Mouse (Mus musculus) liver, embryonic 14.5 days (tissue): Measurements from ENCODE around the gene Necab2. TPM values are rescaled to one million over a fixed set of nuclear protein-coding genes. Genes with fewer than 3 reads are reported as not detected.

Source experiments
- ATAC-seq: fragments of 200-750 bp; cut with Nextera tagmentation; 2 replicates; pipeline ENCODE4 v1.8.0; 2017; ENCODE audit warnings: moderate number of reproducible peaks, mild to moderate bottlenecking, moderate library complexity; ENCODE audit not compliant: insufficient read depth
- DNase-seq, 3 experiments: peaks; one replicate each; pipeline ENCODE4 v3.0.0-alpha.2; 2012 to 2013; ENCODE audit warnings: low read depth in 3 of 3, low spot score in 3 of 3
- H3K27ac ChIP-seq: fragments of 300-500 bp; sonication (generic); 2 replicates; pipeline ENCODE4 v1.5.1; 2014; ENCODE audit warnings: moderate library complexity, mild to moderate bottlenecking, control low read depth, inconsistent platforms
- H3K27me3 ChIP-seq: fragments of 300-500 bp; sonication (generic); 2 replicates; pipeline ENCODE4 v1.6.1; 2014; ENCODE audit warnings: mild to moderate bottlenecking, low read length, moderate library complexity; ENCODE audit not compliant: control insufficient read depth, insufficient read depth
- H3K36me3 ChIP-seq: fragments of 300-500 bp; sonication (generic); replicated peaks from 2 replicates; pipeline ENCODE4 v1.6.1; 2014; ENCODE audit warnings: low read depth; ENCODE audit not compliant: control insufficient read depth, insufficient read depth
- H3K4me1 ChIP-seq, 2 experiments: fragments of 200-500 bp in 1 of 2; fragments of 300-500 bp in 1 of 2; sonication (generic) in 1 of 2; replicated peaks; 2 replicates each; pipeline ENCODE4 v1.6.1; 2012 to 2014; ENCODE audit warnings: antibody characterized with exemption in 1 of 2, inconsistent platforms in 1 of 2, low read length in 1 of 2; ENCODE audit not compliant: control insufficient read depth in 2 of 2, insufficient read depth in 2 of 2
- H3K4me2 ChIP-seq: fragments of 300-500 bp; sonication (generic); 2 replicates; pipeline ENCODE4 v1.6.1; 2014; ENCODE audit warnings: low read depth, mild to moderate bottlenecking, control low read depth, moderate library complexity
- H3K4me3 ChIP-seq, 2 experiments: fragments of 200-500 bp in 1 of 2; fragments of 300-500 bp in 1 of 2; sonication (generic) in 1 of 2; 2 replicates each; pipeline ENCODE4 v1.5.1; 2012 to 2014; ENCODE audit warnings: low read depth in 2 of 2, low read length in 2 of 2, mild to moderate bottlenecking in 2 of 2, control low read depth in 1 of 2, inconsistent platforms in 1 of 2, moderate library complexity in 1 of 2; ENCODE audit not compliant: insufficient read depth in 1 of 2
- H3K9ac ChIP-seq: fragments of 300-500 bp; sonication (generic); replicated peaks from 2 replicates; pipeline ENCODE4 v1.6.1; 2014; ENCODE audit warnings: mild to moderate bottlenecking, control low read depth, moderate library complexity
- H3K9me3 ChIP-seq: fragments of 300-500 bp; sonication (generic); 2 replicates; pipeline ENCODE4 v1.6.1; 2016; ENCODE audit warnings: low read length, mixed read lengths; ENCODE audit not compliant: control insufficient read depth
- CTCF ChIP-seq: IDR thresholded peaks from 2 replicates; pipeline ENCODE4 v1.5.1; 2016; ENCODE audit warnings: antibody characterized with exemption, low read depth, control low read depth
- EP300 ChIP-seq: IDR thresholded peaks from 2 replicates; pipeline ENCODE4 v1.6.1; 2016; ENCODE audit warnings: antibody characterized with exemption, low read depth
- WGBS: fragments of 180-500 bp; shearing (Covaris S2); extraction: QIAGEN DNeasy Blood & Tissue Kit; methylation state at CpG from one replicate; pipeline ENCODE4 v1.1.7; 2014; ENCODE audit not compliant: insufficient replicate concordance; 5-methylcytosine and 5-hydroxymethylcytosine counted together
- polyA plus RNA-seq, 2 experiments: library from polyadenylated mRNA; depleted of rRNA in 1 of 2; stranded (reverse) in 1 of 2; unstranded in 1 of 2; fragments of >200 nt; fragmentation: Nextera tagmentation in 1 of 2; extraction: Ambion mirVana in 1 of 2; gene quantifications; 2 replicates each; pipeline versions ENCODE4 v1.2.1 to v1.2.3; 2012 to 2014

Gene Necab2
- polyA plus RNA-seq (2012; rRNA removed), result 0.06 and 0.14 TPM in 2 replicates
- not detected in 2 replicates for polyA plus RNA-seq (2014; fragmentation: Nextera tagmentation; extraction: Ambion mirVana)

GRCm38 (mm10) chr8:119446211-119446989, at the start of gene Necab2:
Necab2 (plus strand) TSS chr8:119446719.
- Histone ChIP-seq H3K9me3 (no peaks in the 10 kb centered on the region), H3K4me1 (no peaks in the 10 kb centered on the region), H3K27me3 (peaks cover 31% of the 10 kb centered on the region), H3K4me2 (peak within 1 kb of the TSS; percentile 48), H3K36me3 (no peaks in the 10 kb centered on the region; the same call in 1 of the 2 replicates), H3K27ac (no peak within 1 kb of the TSS), H3K4me3 (peak within 1 kb of the TSS in 1 of 2 experiments; percentile 25; a peak in 1 of 4 replicates), H3K9ac (no peak within 1 kb of the TSS)
- TF ChIP-seq EP300 (no peak), CTCF (peak; percentile 75)
- WGBS, result 2% methylated on average over 45 of the region's 52 CpGs
- ATAC-seq (peak; percentile 26; the same call in 1 of the 2 replicates), DNase-seq (no peak)

GRCm38 (mm10) chr8:119398558-119398957, 48.0 kb upstream of the Necab2 start:
- H3K9me3 ChIP-seq, result no peaks in the 10 kb centered on the region
- H3K27ac ChIP-seq, result no peak overlapping the region
- no peak for DNase-seq
- H3K36me3 ChIP-seq, result no peaks in the 10 kb centered on the region
- H3K4me2 ChIP-seq, result no peak overlapping the region
- H3K27me3 ChIP-seq, result no peaks in the 10 kb centered on the region
- no peak overlapping the region for H3K4me3 ChIP-seq
- H3K4me1 ChIP-seq, result peaks cover 4 to 10% of the 10 kb centered on the region in 2 experiments; a peak in 3 of 4 replicates
- no peak for ATAC-seq
- 73% methylated on average over 9 of the region's 9 CpGs for WGBS
- H3K9ac ChIP-seq, result no peak overlapping the region
- no peak for TF ChIP-seq CTCF
- no peak for TF ChIP-seq EP300

GRCm38 (mm10) chr8:119399255-119399654, 47.3 kb upstream of the Necab2 start:
- H3K4me2 ChIP-seq, result no peak overlapping the region
- ATAC-seq, result no peak
- DNase-seq, result no peak
- H3K4me3 ChIP-seq, result no peak overlapping the region
- H3K36me3 ChIP-seq, result no peaks in the 10 kb centered on the region
- no peak for TF ChIP-seq CTCF
- WGBS, result 61% methylated on average over 6 of the region's 6 CpGs
- no peaks in the 10 kb centered on the region for H3K9me3 ChIP-seq
- no peak overlapping the region for H3K9ac ChIP-seq
- no peak overlapping the region for H3K27ac ChIP-seq
- no peaks in the 10 kb centered on the region for H3K27me3 ChIP-seq
- peaks cover 4 to 6% of the 10 kb centered on the region in 2 experiments; a peak in 3 of 4 replicates for H3K4me1 ChIP-seq

- DNase-seq, result no peak
- Histone ChIP-seq H3K27ac (no peak overlapping the region), H3K4me3 (no peak overlapping the region), H3K36me3 (no peaks in the 10 kb centered on the region), H3K9me3 (no peaks in the 10 kb centered on the region), H3K27me3 (no peaks in the 10 kb centered on the region), H3K9ac (no peak overlapping the region), H3K4me2 (no peak overlapping the region), H3K4me1 (peaks cover 4 to 5% of the 10 kb centered on the region in 2 experiments; a peak in 3 of 4 replicates)
- WGBS, result 62% methylated on average over 9 of the region's 9 CpGs
- TF ChIP-seq CTCF (no peak), EP300 (no peak)
- ATAC-seq, result no peak
These were observed 46.3 kb upstream of the Necab2 start for GRCm38 (mm10) chr8:119400122-119400671.

GRCm38 (mm10) chr8:119400904-119401303, 45.6 kb upstream of the Necab2 start:
- H3K27ac ChIP-seq, result no peak overlapping the region
- H3K4me2 ChIP-seq, result no peak overlapping the region
- H3K9me3 ChIP-seq, result no peaks in the 10 kb centered on the region
- H3K36me3 ChIP-seq, result no peaks in the 10 kb centered on the region
- DNase-seq, result no peak
- WGBS, result 61% methylated on average over 3 of the region's 3 CpGs
- ATAC-seq, result no peak
- no peaks in the 10 kb centered on the region for H3K27me3 ChIP-seq
- H3K9ac ChIP-seq, result no peak overlapping the region
- H3K4me1 ChIP-seq, result no peaks in the 10 kb centered on the region; a peak in 2 of 4 replicates
- TF ChIP-seq CTCF (no peak), EP300 (no peak)
- H3K4me3 ChIP-seq, result no peak overlapping the region
